Mouse (Mus musculus) C2C12 (cell line): ENCODE results near the gene Ccdc141.

Experiments used
- CEBPB ChIP-seq: IDR thresholded peaks from one replicate; pipeline ENCODE4 v1.6.1; 2011; ENCODE audit warnings: low read depth, mild to moderate bottlenecking, control low read depth, moderate library complexity
- CTCF ChIP-seq: IDR thresholded peaks from one replicate; pipeline ENCODE4 v1.5.1; 2011; ENCODE audit not compliant: control insufficient read depth, insufficient read depth, insufficient read length
- FOSL1 ChIP-seq: IDR thresholded peaks from one replicate; pipeline ENCODE4 v1.8.0; 2011; ENCODE audit warnings: mild to moderate bottlenecking, low read length; ENCODE audit not compliant: poor library complexity, insufficient read depth, severe bottlenecking
- MAX ChIP-seq: IDR thresholded peaks from one replicate; pipeline ENCODE4 v1.6.1; 2011; ENCODE audit warnings: mild to moderate bottlenecking, control low read depth
- MYOD1 ChIP-seq: IDR thresholded peaks from one replicate; pipeline ENCODE4 v1.6.1; 2011; ENCODE audit warnings: low read depth; ENCODE audit not compliant: control insufficient read depth, insufficient read length
- MYOG ChIP-seq: IDR thresholded peaks from one replicate; pipeline ENCODE4 v1.6.1; 2011; ENCODE audit not compliant: control insufficient read depth, insufficient read length; ENCODE audit errors: extremely low read depth
- USF1 ChIP-seq: IDR thresholded peaks from one replicate; pipeline ENCODE4 v1.6.1; 2011; ENCODE audit warnings: low read depth, mild to moderate bottlenecking, control low read depth, moderate library complexity

DNA sequence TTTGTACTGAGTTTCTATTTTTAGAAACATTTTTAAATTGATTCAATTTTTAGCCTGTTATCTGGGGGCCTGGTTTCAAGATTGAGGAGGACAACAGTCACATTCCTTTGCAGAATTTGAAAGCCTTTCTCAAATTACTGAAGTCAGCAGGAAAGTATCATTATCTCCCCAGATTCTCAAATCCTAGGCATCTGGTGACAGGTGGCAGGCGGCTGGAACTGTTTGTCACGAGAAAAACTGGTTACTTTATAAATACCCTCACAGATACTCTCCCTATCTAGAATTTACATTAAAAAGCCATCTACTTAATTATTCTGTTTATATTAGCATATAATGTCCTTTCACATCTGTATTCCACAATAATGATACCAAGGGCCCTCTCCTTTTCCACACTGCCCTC lies 56.1 kb downstream of the Ccdc141 start:
- TF ChIP-seq CTCF (no peak), USF1 (no peak), MYOD1 (no peak), MYOG (no peak), MAX (no peak), CEBPB (no peak), FOSL1 (no peak)
